Mouse (Mus musculus): ENCODE results near the gene Fam166a.

Gene Fam166a

DNA sequence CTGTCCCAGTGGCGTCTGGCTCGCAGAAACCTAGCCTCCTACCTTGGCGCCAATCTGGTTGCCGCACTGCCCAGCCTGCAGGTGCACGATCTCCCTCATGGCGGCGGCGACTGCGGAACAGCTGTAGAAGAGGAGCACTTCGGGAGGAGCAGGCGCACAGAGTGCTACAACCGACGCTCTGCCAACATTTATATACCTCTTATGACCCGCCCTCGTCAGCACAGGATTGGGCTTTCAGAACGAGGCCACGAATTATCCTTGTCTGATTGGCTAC, 5.9 kb downstream of the Fam166a start, which contains the start of gene Tubb4b:
Gene Tubb4b, minus strand, starts transcription at position 211 of the 274 bp plus-strand sequence.
- DNase-seq, result no peak

DNA sequence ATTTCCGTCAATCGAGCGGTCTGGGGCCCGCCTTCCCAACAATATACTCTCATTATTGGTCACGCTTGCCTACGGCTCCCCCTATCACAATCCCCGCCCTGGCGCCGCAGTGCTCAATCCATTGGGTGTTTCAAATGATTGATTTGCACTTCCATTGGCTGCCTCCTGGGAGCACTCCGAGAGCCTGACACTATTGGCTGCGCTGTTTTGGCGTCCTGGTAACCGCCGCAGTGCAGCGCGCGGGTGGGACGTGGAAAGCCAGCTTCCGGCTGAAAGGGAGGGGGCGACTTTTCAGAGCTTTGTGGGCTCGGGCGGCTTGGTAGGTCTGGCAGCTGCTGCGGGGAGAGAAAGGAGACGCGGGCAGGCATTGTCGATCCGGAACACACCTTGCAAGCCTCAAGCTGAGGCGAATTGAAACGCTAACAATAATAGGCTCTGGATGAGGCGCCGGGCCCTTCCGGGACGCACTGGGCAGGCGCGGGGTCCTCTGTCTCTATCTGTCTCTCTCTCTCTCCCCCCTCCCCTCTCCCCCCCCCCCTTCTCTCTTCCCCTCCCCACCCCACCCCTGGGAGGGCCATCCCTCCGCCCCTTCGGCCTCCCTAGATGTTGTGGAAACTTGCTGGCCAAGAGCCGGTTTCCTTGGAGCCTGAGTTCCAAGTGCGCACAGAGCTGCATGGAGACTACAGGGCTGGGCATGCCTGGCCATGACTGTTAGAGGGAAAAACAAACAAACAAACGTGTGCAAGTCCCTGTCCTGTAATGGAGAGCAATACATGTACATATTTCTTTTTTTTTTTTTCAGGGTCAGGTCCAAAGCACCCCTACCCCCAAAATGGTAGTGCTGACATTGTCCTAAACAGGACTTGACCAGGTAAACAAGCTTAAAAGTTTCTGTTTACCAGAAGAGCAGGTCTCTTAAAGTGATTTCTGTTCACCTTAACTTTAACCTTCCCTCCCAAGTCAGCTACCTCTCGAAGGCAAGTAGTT, 6.5 kb downstream of the Fam166a start:
- peak; percentile 96 for DNase-seq

DNA sequence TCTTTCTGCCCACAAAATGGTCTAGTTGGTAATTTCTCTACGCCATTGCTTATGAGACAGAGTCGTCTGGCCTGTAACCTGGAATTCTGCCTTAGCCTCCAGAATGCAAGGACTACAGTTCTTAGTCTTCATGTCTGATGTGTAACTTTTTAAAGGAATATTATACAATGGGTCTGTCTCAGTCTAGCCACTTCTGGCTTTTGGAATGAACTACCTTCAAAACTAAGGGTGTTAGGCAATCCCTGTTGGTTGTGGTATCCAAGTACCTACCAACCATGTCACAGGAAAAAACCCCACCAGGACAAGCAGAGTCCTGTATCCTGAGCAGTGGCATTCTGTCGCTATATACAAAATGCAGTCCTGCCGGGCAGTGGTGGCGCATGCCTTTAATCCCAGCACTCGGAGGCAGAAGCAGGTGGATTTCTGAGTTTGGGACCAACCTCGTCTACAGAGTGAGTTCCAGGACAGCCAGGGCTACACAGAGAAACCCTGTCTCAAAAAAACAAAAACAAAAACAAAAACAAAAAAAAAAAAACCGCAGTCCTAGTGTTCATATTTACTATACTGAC, 7.3 kb downstream of the Fam166a start:
- DNase-seq, result no peak

DNA sequence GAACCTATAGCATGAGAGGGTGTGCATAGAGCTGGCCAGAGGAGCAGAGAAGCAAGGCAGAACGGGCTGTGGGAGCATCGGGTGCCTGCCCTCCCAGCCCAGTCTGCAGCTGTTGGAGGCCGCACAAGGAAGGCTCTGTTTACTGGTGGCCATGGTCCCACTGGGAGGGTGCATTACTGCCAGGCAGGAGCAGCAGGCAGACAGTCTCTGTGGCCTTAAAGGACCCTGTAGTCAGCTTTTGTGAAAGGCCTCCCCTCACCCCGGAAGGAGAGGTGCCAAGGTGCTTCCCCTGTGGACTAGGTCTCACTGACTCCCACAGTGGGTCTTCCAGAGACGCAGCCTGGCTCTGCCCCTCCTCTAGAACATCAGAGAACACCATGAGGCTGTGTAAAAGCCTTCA, 8.3 kb downstream of the Fam166a start:
- no peak for DNase-seq

DNA sequence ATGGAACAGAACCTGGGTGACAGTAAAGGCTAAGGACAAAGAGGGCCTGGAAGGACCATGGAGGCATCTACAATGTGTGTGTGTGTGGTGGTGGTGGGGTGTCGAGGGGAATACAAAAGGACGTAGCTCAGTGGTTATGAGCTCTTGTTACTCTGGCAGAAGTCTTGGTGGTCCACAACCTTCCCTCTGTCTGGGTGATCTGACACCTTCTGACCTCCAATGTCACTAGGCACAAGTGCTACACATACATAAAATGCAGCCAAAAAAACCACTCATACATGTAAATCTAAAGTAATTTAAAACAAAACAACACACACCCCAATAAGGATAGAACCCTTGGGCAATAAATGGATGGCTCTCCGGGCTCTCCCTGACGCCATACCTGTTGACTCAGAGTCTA, 8.9 kb downstream of the Fam166a start:
- DNase-seq, result no peak

DNA sequence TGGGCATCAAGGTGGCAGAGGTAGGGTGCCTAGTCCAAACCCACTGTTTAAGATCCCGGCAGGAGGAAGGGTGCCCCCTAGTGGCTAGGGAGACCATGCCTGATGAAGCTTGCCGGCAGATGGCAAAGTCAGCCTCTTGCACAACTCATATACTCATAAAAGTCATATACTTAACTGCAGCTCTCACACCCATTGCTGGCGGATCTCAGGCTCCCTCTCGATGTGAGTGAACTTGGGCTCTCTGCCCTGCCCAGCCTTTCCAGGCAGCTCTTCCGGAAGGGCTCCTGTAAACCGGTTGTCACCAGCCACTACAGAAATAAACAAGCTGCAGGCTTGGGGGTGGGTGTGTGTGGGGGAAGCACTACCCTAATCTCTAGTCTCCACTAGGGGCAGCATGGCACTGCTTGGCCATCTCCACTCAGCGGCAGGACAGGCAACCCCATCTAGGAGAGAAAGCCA, 9.9 kb downstream of the Fam166a start:
- peak; percentile 88 for DNase-seq

DNA sequence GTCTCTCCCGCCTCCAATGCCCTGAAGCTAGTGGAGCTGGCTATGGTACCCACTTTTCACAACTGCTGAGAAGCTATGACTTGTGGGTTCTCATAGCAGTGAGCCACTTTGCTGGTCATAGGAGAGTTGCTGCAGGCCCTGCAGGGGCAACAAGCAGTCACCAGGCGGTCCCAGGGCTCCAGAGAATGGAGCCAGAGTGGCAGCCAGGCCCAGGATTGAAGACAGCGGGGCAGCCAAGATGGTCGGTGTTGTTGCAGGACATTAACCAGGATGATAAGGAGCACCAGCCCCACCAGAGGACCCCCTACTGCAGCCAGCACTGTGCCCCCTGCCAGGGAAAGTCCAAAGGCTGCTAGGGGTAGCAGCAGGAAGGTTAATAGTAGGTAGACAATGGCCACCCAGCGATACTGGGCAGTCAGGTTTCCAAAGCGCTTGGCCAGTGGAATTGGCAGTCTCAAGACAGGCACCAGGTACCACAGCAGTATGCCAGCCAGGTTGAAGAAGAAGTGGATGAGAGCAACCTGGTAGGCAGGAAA, 10.5 kb downstream of the Fam166a start:
- no peak for DNase-seq

DNA sequence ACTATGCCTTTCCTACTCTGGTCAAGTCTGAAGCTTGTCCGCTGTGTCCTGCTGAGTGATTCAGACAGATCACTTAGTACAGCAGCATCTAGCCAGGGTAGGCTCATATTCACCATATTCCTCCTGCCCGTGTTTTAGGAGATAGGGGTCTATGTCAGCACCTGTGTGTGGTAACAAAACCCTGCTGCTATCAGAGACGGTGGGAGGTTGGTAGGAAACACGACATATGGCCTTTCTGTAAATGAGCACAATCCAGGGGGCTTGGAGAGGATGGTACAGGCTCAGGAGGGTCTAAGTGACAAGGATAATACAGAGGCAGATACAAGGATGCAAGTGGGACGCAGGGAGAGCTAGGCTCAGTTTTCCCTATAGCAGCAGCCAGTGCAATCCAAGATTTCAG, 11.0 kb downstream of the Fam166a start:
- DNase-seq, result no peak

DNA sequence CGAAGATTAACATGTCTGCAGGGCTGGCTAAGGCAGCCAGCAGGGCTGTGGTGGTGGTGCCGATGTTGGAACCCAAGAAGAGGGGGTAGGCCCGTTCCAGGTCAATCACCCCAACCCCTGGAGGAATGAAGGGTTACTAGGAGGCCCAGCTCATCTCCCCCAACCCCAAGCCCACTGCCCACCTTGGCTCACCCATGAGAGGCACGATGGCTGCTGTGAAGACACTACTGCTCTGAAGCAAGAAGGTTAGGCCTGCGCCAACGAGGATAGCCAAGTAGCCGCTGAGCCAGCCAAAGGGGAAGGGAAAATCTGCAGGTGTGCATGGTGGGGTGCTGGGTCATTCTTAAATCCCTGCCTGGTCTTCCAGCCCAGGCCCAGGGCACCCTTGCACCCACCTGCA, 12.0 kb downstream of the Fam166a start:
- no peak for DNase-seq

DNA sequence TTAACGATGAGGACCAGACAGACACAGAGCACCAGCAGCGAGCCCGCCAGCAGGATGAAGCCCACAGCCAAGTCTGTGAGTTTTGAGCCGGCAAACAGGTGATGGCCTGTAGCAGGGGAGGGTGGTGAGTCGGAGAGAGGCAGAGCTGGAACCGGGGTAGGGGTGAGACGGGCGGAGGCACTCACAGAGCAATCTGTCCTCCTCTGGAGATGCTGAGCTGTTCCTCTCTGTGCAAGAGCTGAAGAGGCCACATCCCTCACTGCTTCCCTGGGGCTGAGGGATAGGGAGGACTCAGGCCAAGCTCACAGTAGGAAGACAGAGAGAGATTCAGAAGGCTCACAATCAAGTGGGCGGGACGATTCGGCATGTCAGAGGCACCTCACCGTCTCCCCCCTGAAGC, 12.5 kb downstream of the Fam166a start:
- no peak for DNase-seq

DNA sequence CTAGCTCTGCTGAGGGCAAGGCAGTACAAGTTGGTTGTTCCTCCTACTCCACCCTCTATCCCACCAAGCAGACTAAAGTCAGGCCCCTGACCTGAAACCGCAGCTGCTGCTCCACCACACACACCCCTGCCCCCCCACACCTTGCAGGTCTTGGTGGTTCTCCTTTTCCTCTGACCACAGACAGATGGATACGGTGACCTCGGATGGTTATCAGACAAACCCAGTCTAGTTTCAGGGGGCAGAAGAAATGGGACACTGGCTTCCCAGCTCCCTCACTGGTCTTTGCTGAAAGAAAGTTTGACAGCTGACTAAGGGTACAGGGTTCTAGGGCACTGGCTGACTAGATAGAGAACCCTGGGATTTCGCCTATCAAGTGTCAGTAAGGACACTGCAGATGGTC, 14.9 kb downstream of the Fam166a start:
- DNase-seq, result no peak

DNA sequence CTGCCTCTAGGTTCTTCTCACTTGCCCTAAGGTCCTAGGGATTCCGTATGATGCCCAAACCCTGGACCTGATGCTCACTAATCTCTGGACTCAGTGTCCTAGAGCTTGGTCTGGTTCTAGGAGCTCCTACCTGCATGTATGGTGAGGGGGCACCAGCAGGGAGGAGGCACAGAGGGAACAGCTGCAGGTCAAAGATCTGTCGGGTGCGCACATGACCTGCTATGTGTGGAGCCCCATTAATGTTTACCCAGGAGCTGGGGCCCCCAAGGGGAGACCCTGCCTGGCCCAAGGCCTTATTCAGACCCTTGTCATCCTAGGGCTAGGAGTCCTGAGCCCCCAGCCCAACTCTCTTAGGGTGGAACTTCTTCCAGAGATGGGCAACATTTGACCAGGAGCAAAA, 15.5 kb downstream of the Fam166a start, which contains the start of gene Slc34a3:
Gene Slc34a3, minus strand, starts transcription at position 315 of the 400 bp plus-strand sequence.
- peak; percentile 40 for DNase-seq

DNA sequence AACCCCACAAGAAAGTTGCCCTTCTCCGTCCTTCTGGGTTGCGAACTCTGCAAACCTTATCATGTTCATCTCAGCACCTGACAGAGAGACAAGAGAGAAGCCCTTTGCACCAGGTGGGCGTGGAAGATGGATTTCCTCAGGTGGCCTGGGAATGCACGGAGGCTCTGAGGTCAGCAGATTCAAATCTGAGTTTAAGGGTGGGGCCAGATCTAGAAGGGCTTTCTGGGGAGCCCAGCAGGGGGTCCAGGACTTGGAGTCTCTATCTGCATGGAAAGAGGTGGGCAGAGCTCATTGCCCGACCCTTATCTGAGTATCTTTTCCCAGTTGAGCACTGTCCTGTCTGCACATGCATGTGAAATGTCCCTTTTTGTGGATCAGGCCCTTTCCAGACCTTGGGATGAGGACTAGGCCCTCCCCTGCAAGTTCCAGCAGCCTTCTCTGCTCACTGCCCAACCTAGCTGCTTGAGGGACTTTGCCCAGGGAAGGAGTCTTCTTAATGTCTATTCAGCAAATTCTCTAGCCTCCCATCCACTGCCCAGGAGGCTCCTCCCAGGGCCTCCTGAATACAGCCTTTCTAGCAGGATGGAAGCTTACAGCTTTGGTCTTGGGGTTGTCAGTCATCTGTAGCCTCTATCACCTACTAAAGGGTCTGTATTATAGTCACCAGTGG, 16.1 kb downstream of the Fam166a start:
- peak; percentile 49 for DNase-seq

DNA sequence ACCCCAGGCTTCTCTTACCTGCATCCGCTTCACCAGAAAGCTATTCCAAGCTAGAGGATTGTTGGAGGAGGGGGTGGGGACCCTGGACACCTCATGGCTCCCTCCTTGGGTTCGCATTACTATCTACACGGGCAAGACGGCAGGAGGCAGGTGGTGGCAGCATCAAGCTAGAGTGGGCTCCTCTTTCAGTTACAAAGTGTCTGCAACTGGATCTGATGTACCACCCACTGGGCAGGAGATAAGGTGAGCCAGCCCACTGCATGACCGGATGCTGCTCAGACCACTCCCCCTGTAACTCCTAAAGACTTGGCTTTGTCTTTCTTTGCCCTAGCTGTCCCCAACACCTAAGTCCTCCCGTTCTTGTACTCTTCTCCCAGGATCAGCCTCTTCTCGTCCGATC, 18.1 kb downstream of the Fam166a start, which contains the start of gene Rnf224:
Gene Rnf224, minus strand, starts transcription at position 174 of the 400 bp plus-strand sequence.
- no peak for DNase-seq

DNA sequence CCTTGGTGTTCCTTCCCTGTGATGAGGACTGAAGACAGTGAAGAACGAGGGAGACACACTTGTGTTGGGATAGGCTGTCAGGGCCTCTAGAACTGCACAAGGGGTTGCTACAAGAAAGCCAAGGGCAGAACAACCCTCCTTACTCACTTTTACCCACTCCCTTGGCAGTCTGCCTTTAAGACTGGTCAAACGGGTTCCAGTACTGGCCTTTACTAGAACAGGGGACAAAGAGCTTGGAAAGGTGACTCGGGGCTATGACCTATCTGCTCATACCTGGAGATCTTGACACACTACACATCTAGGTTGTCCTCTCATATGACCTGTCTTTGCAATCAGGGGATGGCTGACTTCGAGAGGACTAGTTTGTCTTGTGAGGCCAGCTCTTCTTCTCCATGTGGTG, 19.0 kb downstream of the Fam166a start:
- peak; percentile 57 for DNase-seq

DNA sequence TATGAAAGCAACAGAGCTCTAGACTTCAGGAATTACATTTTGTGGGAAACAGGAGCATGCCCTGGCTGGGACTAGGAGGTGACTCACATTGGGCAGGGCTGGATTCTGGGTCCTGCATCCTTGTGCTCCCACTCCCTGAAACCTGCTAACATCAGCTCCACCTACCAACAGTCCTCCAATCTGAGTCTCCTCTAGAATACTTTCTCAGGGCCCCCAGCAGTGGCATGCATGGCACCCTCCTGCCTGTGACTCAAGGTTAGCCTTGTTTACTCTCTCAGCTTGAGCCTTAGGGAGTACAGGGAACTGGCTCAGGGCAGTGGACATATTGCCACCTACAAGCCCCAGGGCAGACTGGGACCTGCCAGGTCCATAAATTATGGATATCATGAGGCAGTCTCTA, 19.6 kb downstream of the Fam166a start:
- DNase-seq, result no peak

DNA sequence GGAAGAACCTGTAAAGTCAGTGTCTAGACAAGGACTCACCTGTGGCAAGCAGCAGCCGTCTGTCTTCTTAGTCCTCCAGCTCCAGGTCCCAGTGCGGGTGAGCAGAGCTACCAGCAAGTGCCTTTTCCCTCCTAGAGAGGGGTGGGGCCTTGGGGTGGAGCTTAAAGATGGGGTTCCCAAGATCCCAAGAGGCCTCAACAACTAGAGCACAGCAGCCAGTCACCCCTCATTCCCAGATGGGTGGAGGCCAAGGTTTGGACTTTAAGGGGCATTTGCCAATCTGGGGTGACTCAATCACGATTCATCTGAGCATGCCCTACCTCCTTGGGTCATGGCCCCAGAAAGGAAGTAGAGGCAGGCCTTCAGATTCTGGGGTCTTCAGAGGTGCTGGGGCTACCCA, 21.2 kb downstream of the Fam166a start:
- no peak for DNase-seq

DNA sequence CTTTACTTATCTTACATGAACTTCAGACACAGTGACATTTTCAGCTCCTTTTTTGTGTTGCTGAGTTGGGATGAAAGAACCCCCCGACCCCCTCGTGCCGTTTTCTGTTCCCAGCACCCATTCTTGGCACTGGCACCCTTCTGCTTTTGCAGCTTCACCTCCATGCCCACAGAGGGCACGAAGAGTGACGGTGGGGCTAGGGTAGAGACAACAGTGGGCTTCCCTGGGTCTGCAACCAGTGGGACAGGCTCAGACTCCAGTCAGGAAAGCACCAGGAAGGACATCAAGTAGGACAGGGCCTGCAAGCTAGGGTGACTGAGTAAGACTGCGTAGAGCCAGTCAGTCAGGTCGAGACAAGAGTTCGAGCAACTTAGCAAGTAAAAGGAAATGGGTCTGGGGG, 21.8 kb downstream of the Fam166a start:
- DNase-seq, result no peak

DNA sequence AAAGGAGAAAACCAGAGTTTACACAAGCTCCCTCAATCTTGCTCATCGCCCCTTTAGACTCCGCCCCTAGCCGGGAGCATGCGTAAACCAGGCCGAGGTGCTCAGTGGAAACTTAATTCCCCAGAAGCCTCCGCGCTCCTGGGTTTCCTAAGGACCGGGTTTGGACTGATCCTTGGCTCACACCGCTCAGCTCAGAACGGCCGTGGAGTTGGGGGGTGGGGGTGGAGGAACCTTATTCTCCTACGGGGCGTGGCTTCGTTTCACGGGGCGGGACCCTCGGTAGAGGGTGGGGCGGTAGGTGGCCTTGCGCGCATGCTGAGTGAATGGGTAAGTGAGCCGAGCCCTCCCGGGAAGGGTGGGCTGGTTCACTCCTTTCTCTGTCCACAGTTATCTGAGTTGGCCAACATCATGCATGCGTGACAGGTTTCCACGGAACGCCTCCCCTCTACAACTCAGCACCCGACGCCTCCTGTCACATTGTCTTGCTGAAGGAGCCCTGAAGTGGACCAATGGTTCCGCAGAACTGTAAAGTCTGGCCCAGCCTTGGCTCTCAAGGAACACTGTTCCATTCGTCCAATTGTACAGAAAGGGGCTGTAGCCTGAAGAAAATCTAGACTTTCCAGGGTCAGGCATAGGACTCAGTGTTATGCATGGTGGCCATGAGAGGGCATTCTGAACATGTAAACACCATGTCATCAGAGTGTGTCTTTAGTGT, 22.3 kb downstream of the Fam166a start:
- DNase-seq, result peak; percentile 83

DNA sequence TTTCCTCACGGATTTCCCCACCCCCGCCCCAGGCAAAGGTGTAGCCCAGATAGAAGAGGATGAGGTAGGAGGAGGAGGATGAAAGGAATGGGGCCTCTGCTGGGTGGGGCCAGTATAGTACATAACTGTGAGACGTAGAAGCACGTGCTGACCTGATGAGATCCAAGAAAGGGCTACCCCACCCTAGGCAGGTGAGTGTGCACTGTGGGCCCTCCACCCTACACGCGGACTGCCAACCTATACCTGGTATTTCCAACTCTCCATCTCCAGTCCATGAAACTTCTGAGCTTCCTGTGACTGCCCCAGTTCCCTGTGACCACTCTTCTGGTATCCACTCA, 22.9 kb downstream of the Fam166a start:
- DNase-seq, result no peak

DNA sequence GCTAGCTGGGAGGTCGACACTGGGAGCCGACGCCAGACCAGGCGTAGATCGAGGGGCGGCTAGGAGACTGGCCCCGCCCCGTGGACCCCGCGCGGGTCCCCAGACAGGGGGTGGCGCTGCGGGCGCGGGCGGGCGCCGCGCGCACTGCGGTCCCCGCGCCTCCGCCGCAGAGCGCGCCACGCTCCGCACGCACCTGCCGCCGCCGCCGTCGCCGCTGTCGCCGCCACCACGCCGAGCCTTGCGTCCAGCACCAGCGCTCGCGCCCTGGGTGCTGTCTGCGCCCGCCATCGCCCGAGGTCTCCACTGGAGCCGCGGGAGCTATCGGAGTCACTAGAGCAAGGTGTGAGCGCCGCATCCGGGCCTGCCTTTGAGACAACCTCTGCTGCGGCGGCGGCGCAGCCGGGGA, 23.6 kb downstream of the Fam166a start, which contains the start of the genes Rnf208 and Cysrt1:
Gene Rnf208, plus strand, starts transcription at position 155 of the 406 bp plus-strand sequence.
Gene Cysrt1, minus strand, starts transcription at position 352 of the 406 bp plus-strand sequence.
- DNase-seq, result no peak

DNA sequence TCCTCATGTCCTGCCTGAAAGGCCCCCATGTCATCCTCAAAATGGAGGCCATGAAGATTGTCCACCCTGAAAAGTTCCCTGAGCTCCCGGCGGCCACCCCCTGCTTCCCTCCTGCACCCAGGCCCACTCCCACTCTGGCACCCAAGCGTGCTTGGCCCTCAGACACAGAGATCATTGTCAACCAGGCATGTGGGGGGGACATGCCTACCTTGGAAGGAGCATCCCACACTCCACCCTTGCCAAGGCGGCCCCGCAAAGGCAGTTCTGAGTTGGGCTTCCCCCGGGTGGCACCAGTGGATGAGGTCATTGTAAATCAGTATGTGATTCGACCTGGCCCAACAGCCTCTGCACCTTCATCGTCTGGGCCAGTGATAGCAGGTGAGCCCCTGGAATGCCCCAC, 24.8 kb downstream of the Fam166a start:
- DNase-seq, result no peak

DNA sequence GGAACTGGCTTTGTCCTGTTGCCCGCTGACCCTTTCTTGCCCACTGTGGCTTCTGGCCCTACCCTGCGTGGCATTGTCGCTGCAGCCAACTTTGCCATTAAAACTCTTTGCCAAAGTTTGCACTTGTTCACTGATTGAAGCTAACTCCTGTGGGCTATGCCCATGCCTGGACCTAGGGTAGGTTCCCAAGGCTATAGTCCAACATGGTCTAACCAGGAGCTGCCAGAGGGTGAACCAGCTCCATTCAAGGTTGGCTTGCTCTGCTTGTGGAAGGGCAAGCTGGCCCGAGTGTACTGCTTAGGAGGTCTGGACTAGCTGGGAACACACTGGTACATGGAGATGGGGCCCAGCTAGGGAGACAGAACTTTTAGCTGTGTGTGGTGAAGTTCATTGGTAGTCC, 25.6 kb downstream of the Fam166a start:
- no peak for DNase-seq
